ENCODE assay signal across 10 mouse cellular contexts in genomic region chr6:83473240-83473639, GRCm38 (mm10). TPM values are rescaled to one million over a fixed set of nuclear protein-coding genes. Genes with fewer than 3 reads are reported as not detected.
DNase-seq lines count a peak whose midpoint lies in the region; ATAC-seq lines count a peak whose summit lies in the region.
"Had no signal": no experiment of that assay in that cellular context is flagged by ENCODE, and none has a peak within 500 bp of the region (broad histone marks: within the 10 kb centered on the region; RNA-seq: fewer than 3 reads in every experiment).

No protein-coding gene starts in this region.

- no peaks in the 10 kb centered on the region for H3K36me3 ChIP-seq in heart, embryonic 11.5 days (ENCODE audit: control insufficient read depth, insufficient read depth, low read length)
- H3K36me3 ChIP-seq: liver, embryonic 12.5 days had no signal

- no peaks in the 10 kb centered on the region for H3K27me3 ChIP-seq in heart, embryonic 11.5 days (ENCODE audit: control insufficient read depth, insufficient read depth, low read length)

- no peak overlapping the region for H3K9ac ChIP-seq in heart, embryonic 11.5 days (ENCODE audit: low read depth, low read length)
- H3K9ac ChIP-seq: liver, embryonic 12.5 days had no signal

- no peak overlapping the region for H3K4me3 ChIP-seq in heart, embryonic 11.5 days (ENCODE audit: low read depth, low read length)
- H3K4me3 ChIP-seq: liver, embryonic 12.5 days; myocyte had no signal

- no peak overlapping the region for H3K4me2 ChIP-seq in heart, embryonic 11.5 days
- H3K4me2 ChIP-seq: liver, embryonic 12.5 days had no signal

- WGBS in heart, embryonic 11.5 days (ENCODE audit: insufficient replicate concordance): 77% methylated on average over 9 of the region's 9 CpGs

- no peaks in the 10 kb centered on the region for H3K4me1 ChIP-seq in heart, embryonic 11.5 days (ENCODE audit: control insufficient read depth, insufficient read depth, low read length)
- H3K4me1 ChIP-seq: liver, embryonic 12.5 days had no signal

- peak; percentile 77 to 81 for DNase-seq in heart, adult 18-20 months
- peak; percentile 66 for DNase-seq in cerebellum, adult 8-10 months
- peak; percentile 76 to 80 for DNase-seq in heart, postnatal 10 days
- DNase-seq in natural killer cell, adult 2 months (ENCODE audit: low spot score in 2 of 2): no peak
- no peak for DNase-seq in layer of hippocampus, postnatal 14 days (ENCODE audit: low spot score in 2 of 2)
- no peak for DNase-seq in T-cell, adult 2 months (ENCODE audit: low spot score)

- no peak overlapping the region for H3K27ac ChIP-seq in heart, embryonic 11.5 days (ENCODE audit: low read depth, low read length)
- H3K27ac ChIP-seq: liver, embryonic 12.5 days had no signal

- no peak for ATAC-seq in heart, embryonic 11.5 days (replicated peaks; ENCODE audit: insufficient number of reproducible peaks, low FRiP score, low TSS enrichment)
- ATAC-seq in megakaryocyte, adult 5-6 weeks (ENCODE audit: poor library complexity, severe bottlenecking): peak; percentile 38; the same call in 1 of the 2 replicates
- ATAC-seq: liver, embryonic 12.5 days had no signal

- no peaks in the 10 kb centered on the region for H3K9me3 ChIP-seq in heart, embryonic 11.5 days (replicated peaks; ENCODE audit: control insufficient read depth, low read length)
- H3K9me3 ChIP-seq: liver, embryonic 12.5 days had no signal

- intact Hi-C loops in heart, postnatal 10 days (cut with DNase I): no loop called here

RNA-seq across cellular contexts. Expression of gene Tet3, which starts 14.4 kb away (rescaled TPM):
- 10 to 100 TPM; 11.5 to 12.7 TPM for total RNA-seq in heart, adult 18-20 months (2021)
- polyA plus RNA-seq in heart, embryonic 11.5 days (2014; fragmentation: Nextera tagmentation; extraction: Ambion mirVana): 25.0 and 30.3 TPM in 2 replicates
- 10 to 100 TPM; 49.0 to 54.3 TPM for total RNA-seq in heart, postnatal 10 days (2021)
- total RNA-seq in megakaryocyte, adult 5-6 weeks (2015): 36.1 and 36.2 TPM in 2 replicates
- 15.8 and 23.1 TPM in 2 replicates for total RNA-seq in megakaryocyte, adult 5-6 weeks (2017)
- total RNA-seq in layer of hippocampus, postnatal 14 days (2021): 100 to 1,000 TPM in 1 of 2 experiments, 10 to 100 TPM in 1; 97.1 to 102 TPM

RNA-seq across cellular contexts. Expression of gene Dguok, which starts 33.5 kb away (rescaled TPM):
- total RNA-seq in heart, adult 18-20 months (2021): 10 to 100 TPM; 34.7 to 35.0 TPM
- polyA plus RNA-seq in heart, embryonic 11.5 days (2014; fragmentation: Nextera tagmentation; extraction: Ambion mirVana): 47.9 and 54.3 TPM in 2 replicates
- total RNA-seq in heart, postnatal 10 days (2021): 10 to 100 TPM; 24.0 to 31.1 TPM
- 39.1 and 55.5 TPM in 2 replicates for total RNA-seq in megakaryocyte, adult 5-6 weeks (2015)
- total RNA-seq in megakaryocyte, adult 5-6 weeks (2017): 33.3 and 34.4 TPM in 2 replicates
- 10 to 100 TPM; 28.1 to 28.7 TPM for total RNA-seq in layer of hippocampus, postnatal 14 days (2021)

Comparison
In these comparisons a context has a peak if more than half of its experiments do, and no peak if none do; other contexts are left out.
1. DNase-seq: peak in heart, adult 18-20 months (2 of 2), cerebellum, adult 8-10 months (single experiment) and heart, postnatal 10 days (2 of 2); none in natural killer cell, adult 2 months (0 of 2), layer of hippocampus, postnatal 14 days (0 of 2) and T-cell, adult 2 months (single experiment).